Mouse (Mus musculus) testis, adult 2 months (tissue): Measurements from ENCODE around the gene Speer4f2. TPM values are rescaled to one million over a fixed set of nuclear protein-coding genes. Genes with fewer than 3 reads are reported as not detected.

Experiments
- H3K27ac ChIP-seq: fragments of 200-500 bp; 2 replicates; pipeline ENCODE4 v1.5.1; 2012; ENCODE audit warnings: low read depth, low read length; ENCODE audit not compliant: control insufficient read depth, insufficient read depth
- H3K27me3 ChIP-seq: fragments of 200-500 bp; 2 replicates; pipeline ENCODE4 v1.6.1; 2012; ENCODE audit warnings: mild to moderate bottlenecking, low read length, moderate library complexity; ENCODE audit not compliant: control insufficient read depth, insufficient read depth
- H3K36me3 ChIP-seq: fragments of 200-500 bp; 2 replicates; pipeline ENCODE4 v1.6.1; 2012; ENCODE audit warnings: mild to moderate bottlenecking, low read length; ENCODE audit not compliant: control insufficient read depth, insufficient read depth
- H3K4me1 ChIP-seq: fragments of 200-500 bp; 2 replicates; pipeline ENCODE4 v1.6.1; 2012; ENCODE audit warnings: low read length; ENCODE audit not compliant: control insufficient read depth, insufficient read depth
- H3K4me3 ChIP-seq: fragments of 200-500 bp; 2 replicates; pipeline ENCODE4 v1.5.1; 2012; ENCODE audit warnings: low read depth, mild to moderate bottlenecking, low read length, moderate library complexity, mixed read lengths; ENCODE audit not compliant: control insufficient read depth
- CTCF ChIP-seq: fragments of 200-500 bp; IDR thresholded peaks from 2 replicates; pipeline ENCODE4 v1.5.1; 2012; ENCODE audit warnings: low read depth, mild to moderate bottlenecking, inconsistent platforms, low read length, moderate library complexity; ENCODE audit not compliant: control insufficient read depth, insufficient read depth, insufficient replicate concordance
- POLR2A ChIP-seq: fragments of 200-500 bp; IDR thresholded peaks from 2 replicates; pipeline ENCODE4 v1.6.1; 2012; ENCODE audit warnings: low read depth, mild to moderate bottlenecking, inconsistent platforms, low read length, moderate library complexity; ENCODE audit not compliant: control insufficient read depth
- polyA plus RNA-seq: library from polyadenylated mRNA; depleted of rRNA; stranded (reverse); fragments of >200 nt; gene quantifications from 2 replicates; pipeline ENCODE4 v1.2.3, GENCODE M21; 2012; rRNA removed

The Speer4f2 gene
- polyA plus RNA-seq, 1 experiment, result 9.0 TPM

DNA sequence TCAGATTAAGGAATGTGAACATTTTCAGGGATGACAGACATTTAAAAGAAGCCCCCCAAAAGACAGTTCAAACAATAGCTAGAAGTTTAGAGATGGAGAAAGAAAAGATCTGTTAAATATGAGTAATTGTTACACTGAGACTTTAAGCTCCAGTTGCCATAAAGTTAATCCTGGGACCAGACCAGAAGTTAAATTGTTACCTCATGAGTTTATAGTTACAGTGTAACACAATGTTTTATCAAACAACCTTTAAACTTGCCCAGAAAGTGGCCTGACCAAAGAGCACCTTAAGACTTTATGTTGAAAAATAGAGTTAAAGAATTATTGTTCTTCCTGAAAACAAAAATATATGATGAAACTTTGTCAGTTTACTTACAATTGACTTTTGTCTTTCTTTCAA is 46.9 kb downstream of the Speer4f2 start:
- no peak for TF ChIP-seq CTCF
- TF ChIP-seq POLR2A, result no peak
- Histone ChIP-seq H3K36me3 (no peaks in the 10 kb centered on the region), H3K27ac (no peak overlapping the region)

GRCm38 (mm10) chr5:17422225-17422624 is 49.2 kb downstream of the Speer4f2 start:
- no peak for TF ChIP-seq CTCF
- no peak for TF ChIP-seq POLR2A
- Histone ChIP-seq H3K4me1 (no peaks in the 10 kb centered on the region), H3K4me3 (no peak overlapping the region), H3K36me3 (no peaks in the 10 kb centered on the region), H3K27ac (no peak overlapping the region), H3K27me3 (no peaks in the 10 kb centered on the region)

More for the DNA sequence above, 46.9 kb downstream of the Speer4f2 start:
- Histone ChIP-seq H3K27me3 (no peaks in the 10 kb centered on the region), H3K4me3 (no peak overlapping the region), H3K4me1 (no peaks in the 10 kb centered on the region)

DNA sequence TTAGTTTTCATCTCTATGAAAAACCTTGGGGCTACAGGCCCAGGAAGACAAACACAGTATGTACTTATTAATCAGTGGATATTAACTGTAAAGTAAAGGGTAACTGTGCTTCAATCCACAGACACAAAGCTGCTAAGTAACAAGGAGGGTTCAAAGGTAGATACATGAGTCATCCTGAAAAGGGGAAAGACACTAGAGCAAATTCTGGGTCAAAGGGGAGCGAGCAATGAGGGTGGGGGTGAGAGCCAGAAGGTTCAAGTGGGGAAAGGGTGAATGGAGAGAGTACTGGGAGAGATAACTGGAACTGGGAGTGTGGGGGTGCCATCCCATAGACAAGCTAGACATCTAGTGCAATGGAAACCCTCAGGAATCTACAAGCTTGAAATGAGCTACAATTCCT is 54.0 kb downstream of the Speer4f2 start:
- Histone ChIP-seq H3K27ac (no peak overlapping the region), H3K4me1 (no peaks in the 10 kb centered on the region), H3K4me3 (no peak overlapping the region), H3K27me3 (no peaks in the 10 kb centered on the region), H3K36me3 (no peaks in the 10 kb centered on the region)
- TF ChIP-seq POLR2A, result no peak

Other genes with a start within 250 kb of the Speer4f2 start
- 7.3 and 7.4 TPM in 2 replicates for gene Speer4f1, start 102.9 kb downstream of the Speer4f2 start, polyA plus RNA-seq
- 2.2 and 2.5 TPM in 2 replicates for gene Sema3c, start 201.1 kb downstream of the Speer4f2 start, polyA plus RNA-seq